Mouse (Mus musculus): ENCODE measurements around the gene Gm10638.

Gm10638 gene

GRCm38 (mm10) chr8:86786498-86786897 lies 41.0 kb downstream of the Gm10638 start:
- DNase-seq (ENCODE audit: low read depth, low spot score) = peak; percentile 21

DNA sequence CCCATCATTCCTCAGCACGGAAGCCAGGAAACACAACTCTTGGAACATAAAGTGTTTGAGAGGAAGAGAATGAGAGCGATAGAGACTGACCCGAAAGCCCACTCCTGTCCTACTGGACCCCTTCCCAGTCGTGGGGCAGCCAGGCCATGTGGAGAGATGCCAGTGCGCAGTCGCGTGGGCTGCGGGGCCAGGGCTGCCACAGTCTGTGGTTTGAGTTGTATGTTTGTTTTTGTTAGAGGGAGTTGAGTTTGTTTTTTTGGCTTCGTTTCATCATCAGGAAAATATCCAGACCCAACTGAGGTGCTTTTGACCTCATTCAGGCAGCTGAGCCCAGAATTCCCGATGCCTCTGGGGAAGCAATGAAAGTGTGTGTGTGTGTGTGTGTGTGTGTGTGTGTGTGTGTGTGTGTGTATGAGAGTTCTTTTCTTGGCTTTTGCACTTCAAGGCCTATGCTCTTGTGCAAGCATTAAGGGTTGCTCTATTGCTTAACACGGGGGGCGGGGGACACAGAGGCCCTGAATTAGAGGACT lies 42.5 kb downstream of the Gm10638 start:
- DNase-seq (ENCODE audit: low read depth, low spot score) = no peak

- DNase-seq (ENCODE audit: low read depth, low spot score) = no peak
These were observed 44.1 kb downstream of the Gm10638 start for GRCm38 (mm10) chr8:86789576-86789975.

DNA sequence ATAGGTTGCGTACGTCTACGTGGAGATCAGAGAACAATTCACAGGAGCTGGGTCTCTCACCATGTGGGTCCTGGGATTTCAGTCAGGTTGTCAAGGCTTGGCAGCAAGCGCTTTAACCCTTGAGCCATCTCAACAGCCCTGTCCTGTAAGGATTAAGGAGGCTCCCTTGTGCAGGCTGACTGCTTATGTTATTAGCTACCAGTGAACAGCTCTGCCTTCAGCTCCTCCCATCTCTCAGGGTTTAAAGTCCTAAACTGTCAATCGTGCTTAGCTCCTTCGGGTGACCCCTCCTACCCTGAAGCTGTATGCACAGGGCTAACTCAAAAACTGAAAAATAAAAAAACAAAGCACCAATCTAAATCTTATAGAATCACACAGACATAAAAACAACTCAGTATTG lies 46.0 kb downstream of the Gm10638 start:
- DNase-seq (ENCODE audit: low read depth, low spot score) = no peak

DNA sequence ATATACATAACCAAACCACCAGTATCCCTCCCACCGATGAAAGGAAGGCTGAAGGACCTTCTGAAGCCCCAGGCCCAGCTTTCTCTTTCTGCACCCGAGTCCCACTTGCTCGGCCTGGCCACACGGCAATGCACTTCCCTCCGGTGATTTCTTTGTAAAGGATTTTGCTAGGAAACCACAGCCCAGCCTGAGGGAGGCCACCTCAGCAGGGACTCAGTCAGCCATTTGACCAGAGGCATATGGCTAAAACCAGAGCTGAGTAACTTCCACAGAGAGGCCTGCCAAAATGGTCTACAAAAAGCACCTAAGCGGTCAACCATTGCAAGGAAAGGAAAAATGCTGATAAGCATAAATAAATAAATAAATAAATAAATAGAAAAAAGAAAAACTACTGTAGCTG lies 49.2 kb downstream of the Gm10638 start:
- no peak for DNase-seq (ENCODE audit: low read depth, low spot score)
